Mouse (Mus musculus) kidney, adult 2 months (tissue): Measurements from ENCODE around the gene Agfg1. TPM values are rescaled to one million over a fixed set of nuclear protein-coding genes. Genes with fewer than 3 reads are reported as not detected.

Experiments
- DNase-seq: peaks from one replicate; pipeline ENCODE4 v3.0.0; 2021
- H3K27ac ChIP-seq: fragments of 200-500 bp; 2 replicates; pipeline ENCODE4 v1.5.1; 2012; ENCODE audit warnings: low read depth, low read length, control low read depth, inconsistent platforms; ENCODE audit not compliant: insufficient read depth
- H3K27me3 ChIP-seq: fragments of 200-500 bp; replicated peaks from 2 replicates; pipeline ENCODE4 v1.6.1; 2012; ENCODE audit warnings: mild to moderate bottlenecking, moderate library complexity, low read length, inconsistent platforms; ENCODE audit not compliant: control insufficient read depth, insufficient read depth
- H3K36me3 ChIP-seq: fragments of 200-500 bp; 2 replicates; pipeline ENCODE4 v1.6.1; 2012; ENCODE audit warnings: mild to moderate bottlenecking, moderate library complexity, low read length, inconsistent platforms; ENCODE audit not compliant: control insufficient read depth, insufficient read depth
- H3K4me1 ChIP-seq: fragments of 200-500 bp; 2 replicates; pipeline ENCODE4 v1.6.1; 2011; ENCODE audit warnings: low read length; ENCODE audit not compliant: control insufficient read depth, insufficient read depth
- H3K4me3 ChIP-seq: fragments of 200-500 bp; 2 replicates; pipeline ENCODE4 v1.5.1; 2011; ENCODE audit warnings: mild to moderate bottlenecking, low read depth, low read length, control low read depth; ENCODE audit not compliant: insufficient read depth
- CTCF ChIP-seq: fragments of 200-500 bp; conservative IDR thresholded peaks from 2 replicates; pipeline ENCODE4 v1.5.1; 2011; ENCODE audit warnings: low read depth, mild to moderate bottlenecking, control low read depth, low read length, moderate library complexity, mixed read lengths; ENCODE audit not compliant: insufficient read depth, insufficient read length
- POLR2A ChIP-seq: fragments of 200-500 bp; IDR thresholded peaks from one replicate; pipeline ENCODE4 v1.6.1; 2011; ENCODE audit warnings: low read depth, low read length, control low read depth
- WGBS: fragments of 180-500 bp; shearing (Covaris S2); methylation state at CpG from one replicate; pipeline ENCODE4 v1.1.7; 2018; 5-methylcytosine and 5-hydroxymethylcytosine counted together
- polyA plus RNA-seq: library from polyadenylated mRNA; depleted of rRNA; stranded (reverse); fragments of >200 nt; gene quantifications from 2 replicates; pipeline ENCODE4 v1.2.3, GENCODE M21; 2012

The Agfg1 gene
- polyA plus RNA-seq, 1 experiment: 33.9 TPM

GRCm38 (mm10) chr1:82832495-82833021 is 6.7 kb upstream of the Agfg1 start:
- no peak for DNase-seq
- H3K27me3 ChIP-seq: no peaks in the 10 kb centered on the region
- TF ChIP-seq POLR2A (no peak), CTCF (no peak)
- H3K4me3 ChIP-seq: no peak overlapping the region
- H3K4me1 ChIP-seq: no peaks in the 10 kb centered on the region
- H3K36me3 ChIP-seq: no peaks in the 10 kb centered on the region
- 54% methylated on average over 11 of the region's 11 CpGs for WGBS
- H3K27ac ChIP-seq: no peak overlapping the region

- Histone ChIP-seq H3K27ac (no peak overlapping the region), H3K4me3 (no peak overlapping the region), H3K27me3 (no peaks in the 10 kb centered on the region), H3K4me1 (no peaks in the 10 kb centered on the region), H3K36me3 (no peaks in the 10 kb centered on the region)
- TF ChIP-seq CTCF (no peak), POLR2A (no peak)
- WGBS: 96% methylated on average over 2 of the region's 2 CpGs
- DNase-seq: no peak
Measured at GRCm38 (mm10) chr1:82833501-82833900, 5.8 kb upstream of the Agfg1 start.

GRCm38 (mm10) chr1:82834572-82834971 is 4.7 kb upstream of the Agfg1 start:
- WGBS: 81% methylated on average over 8 of the region's 8 CpGs
- no peaks in the 10 kb centered on the region for H3K27me3 ChIP-seq
- H3K36me3 ChIP-seq: no peaks in the 10 kb centered on the region
- H3K4me1 ChIP-seq: peaks cover 4% of the 10 kb centered on the region; the same call in 1 of the 2 replicates
- H3K4me3 ChIP-seq: no peak overlapping the region
- H3K27ac ChIP-seq: no peak overlapping the region
- DNase-seq: no peak
- TF ChIP-seq CTCF (no peak), POLR2A (no peak)

- Histone ChIP-seq H3K36me3 (no peaks in the 10 kb centered on the region), H3K4me3 (no peak overlapping the region), H3K27me3 (no peaks in the 10 kb centered on the region), H3K4me1 (peaks cover 4% of the 10 kb centered on the region; the same call in 1 of the 2 replicates), H3K27ac (no peak overlapping the region)
- 82% methylated on average over 13 of the region's 13 CpGs for WGBS
- no peak for TF ChIP-seq CTCF
- no peak for TF ChIP-seq POLR2A
- DNase-seq: no peak
Measured at GRCm38 (mm10) chr1:82836342-82837217, 2.7 kb upstream of the Agfg1 start.

GRCm38 (mm10) chr1:82837579-82837978 is 1.7 kb upstream of the Agfg1 start:
- 84% methylated on average over 6 of the region's 6 CpGs for WGBS
- no peaks in the 10 kb centered on the region for H3K27me3 ChIP-seq
- no peak for TF ChIP-seq POLR2A
- no peak for TF ChIP-seq CTCF
- H3K36me3 ChIP-seq: no peaks in the 10 kb centered on the region
- H3K4me3 ChIP-seq: no peak overlapping the region
- peaks cover 4% of the 10 kb centered on the region; the same call in 1 of the 2 replicates for H3K4me1 ChIP-seq
- no peak overlapping the region for H3K27ac ChIP-seq
- DNase-seq: no peak

GRCm38 (mm10) chr1:82838469-82839295 is 601 bp upstream of the Agfg1 start:
- Histone ChIP-seq H3K4me1 (peaks cover 4% of the 10 kb centered on the region; the same call in 1 of the 2 replicates), H3K27me3 (no peaks in the 10 kb centered on the region), H3K27ac (no peak overlapping the region), H3K36me3 (no peaks in the 10 kb centered on the region), H3K4me3 (peak overlapping the region; percentile 38; the same call in 1 of the 2 replicates)
- WGBS: 30% methylated on average over 18 of the region's 18 CpGs
- TF ChIP-seq CTCF (no peak), POLR2A (no peak)
- no peak for DNase-seq
